Mouse (Mus musculus) brain, embryonic 18.5 days (tissue): ENCODE results near the gene Dus2.
"Not testable (repeated sequence)": the region's sequence is repeated elsewhere in the genome, so short reads cannot be mapped to it uniquely, and the experiment has no call there.

ENCODE experiments used
- DNase-seq: peaks from one replicate; pipeline ENCODE4 v3.0.0-alpha.2; 2012; ENCODE audit warnings: low read depth, low spot score

The Dus2 gene

GRCm38 (mm10) chr8:105990856-105991387 lies at the start of gene Dus2:
Dus2 (plus strand) TSS chr8:105991337.
- peak; percentile 16 for DNase-seq

GRCm38 (mm10) chr8:105942026-105942425 lies 49.1 kb upstream of the Dus2 start:
- no peak for DNase-seq

- DNase-seq = no peak
These were observed 48.6 kb upstream of the Dus2 start for GRCm38 (mm10) chr8:105942542-105942941.

GRCm38 (mm10) chr8:105943321-105943739 lies 47.8 kb upstream of the Dus2 start, which contains the start of gene Lcat:
Lcat (minus strand) TSS chr8:105943382.
- DNase-seq = no peak

GRCm38 (mm10) chr8:105949350-105949749 lies 41.8 kb upstream of the Dus2 start:
- no peak for DNase-seq

- no peak for DNase-seq
These were observed 40.0 kb upstream of the Dus2 start for GRCm38 (mm10) chr8:105951057-105951659.

- DNase-seq = no peak
These were observed 34.6 kb upstream of the Dus2 start for GRCm38 (mm10) chr8:105956556-105956955.

- DNase-seq = no peak
These were observed 33.3 kb upstream of the Dus2 start for GRCm38 (mm10) chr8:105957813-105958212.

- no peak for DNase-seq
These were observed 31.8 kb upstream of the Dus2 start for GRCm38 (mm10) chr8:105959350-105959749.

- DNase-seq = no peak
These were observed 30.0 kb upstream of the Dus2 start for GRCm38 (mm10) chr8:105961101-105961500.

- DNase-seq = no peak
These were observed 29.6 kb upstream of the Dus2 start for GRCm38 (mm10) chr8:105961536-105961935.

- DNase-seq = no peak
These were observed 26.5 kb upstream of the Dus2 start for GRCm38 (mm10) chr8:105964506-105965265.

GRCm38 (mm10) chr8:105965266-105965904 lies 25.8 kb upstream of the Dus2 start:
- DNase-seq = no peak

GRCm38 (mm10) chr8:105965905-105966341 lies 25.2 kb upstream of the Dus2 start, which contains the start of gene Slc12a4:
Slc12a4 (minus strand) TSS chr8:105966097.
- no peak for DNase-seq

- DNase-seq = no peak
These were observed 24.3 kb upstream of the Dus2 start for GRCm38 (mm10) chr8:105966692-105967311.

- no peak for DNase-seq
These were observed 21.8 kb upstream of the Dus2 start for GRCm38 (mm10) chr8:105969367-105969766.

- DNase-seq = no peak
These were observed 20.0 kb upstream of the Dus2 start for GRCm38 (mm10) chr8:105971019-105971720.

- DNase-seq = no peak
These were observed 15.8 kb upstream of the Dus2 start for GRCm38 (mm10) chr8:105975363-105975762.

- no peak for DNase-seq
These were observed 11.8 kb upstream of the Dus2 start, which contains the start of gene Dpep3 for GRCm38 (mm10) chr8:105979325-105979724. Dpep3 (minus strand) TSS chr8:105979429.

GRCm38 (mm10) chr8:105981146-105981545 lies 10.0 kb upstream of the Dus2 start:
- no peak for DNase-seq

- not testable (repeated sequence) for DNase-seq
These were observed 7.7 kb upstream of the Dus2 start for GRCm38 (mm10) chr8:105983406-105983805.
